Mouse (Mus musculus) C2C12 (cell line): Measurements from ENCODE around the gene Olr1.

Experiments used
- CTCF ChIP-seq: IDR thresholded peaks from one replicate; pipeline ENCODE4 v1.5.1; 2011; ENCODE audit not compliant: control insufficient read depth, insufficient read depth, insufficient read length
- MYOD1 ChIP-seq: IDR thresholded peaks from one replicate; pipeline ENCODE4 v1.6.1; 2011; ENCODE audit warnings: low read depth; ENCODE audit not compliant: control insufficient read depth, insufficient read length

DNA sequence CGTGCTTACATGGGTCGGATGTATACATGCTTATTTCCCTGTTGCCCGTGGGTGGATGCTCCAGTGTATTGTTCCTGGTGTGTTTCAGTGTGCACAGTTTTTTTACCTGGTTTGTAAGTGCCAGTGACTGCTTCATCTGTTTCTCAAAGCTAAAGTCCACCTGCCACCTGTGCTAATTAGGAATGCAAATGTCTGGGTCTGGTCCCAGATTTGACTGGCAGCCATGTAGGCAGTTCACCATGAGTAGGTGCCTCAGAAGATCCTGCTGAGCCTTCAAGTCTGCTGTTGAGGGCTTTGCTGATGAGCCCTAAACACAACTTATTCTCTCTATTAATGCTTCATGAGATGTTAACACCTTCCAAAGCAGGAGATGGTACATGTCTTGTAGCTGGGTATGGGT is 35.6 kb upstream of the Olr1 start:
- TF ChIP-seq CTCF (no peak), MYOD1 (no peak)
